Mouse (Mus musculus) limb, embryonic 11.5 days (tissue): Measurements from ENCODE around the gene Irak1. TPM values are rescaled to one million over a fixed set of nuclear protein-coding genes. Genes with fewer than 3 reads are reported as not detected.

Experiments
- ATAC-seq: fragments of 200-750 bp; cut with Nextera tagmentation; 2 replicates; pipeline ENCODE4 v1.8.0; 2017; ENCODE audit warnings: low read depth; ENCODE audit not compliant: insufficient number of reproducible peaks, low FRiP score, low TSS enrichment
- DNase-seq: peaks from one replicate; pipeline ENCODE4 v3.0.0-alpha.2; 2015; ENCODE audit warnings: low spot score
- H3K27ac ChIP-seq: fragments of 300-500 bp; sonication (generic); replicated peaks from 2 replicates; pipeline ENCODE4 v1.5.1; 2014; ENCODE audit warnings: low read depth, mild to moderate bottlenecking, low read length
- H3K27me3 ChIP-seq: fragments of 300-500 bp; sonication (generic); 2 replicates; pipeline ENCODE4 v1.6.1; 2014; ENCODE audit warnings: mild to moderate bottlenecking, low read length, mixed read lengths; ENCODE audit not compliant: control insufficient read depth, insufficient read depth
- H3K36me3 ChIP-seq: fragments of 300-500 bp; sonication (generic); 2 replicates; pipeline ENCODE4 v1.6.1; 2014; ENCODE audit warnings: mild to moderate bottlenecking, low read length, moderate library complexity, mixed read lengths; ENCODE audit not compliant: control insufficient read depth, insufficient read depth
- H3K4me1 ChIP-seq: fragments of 300-500 bp; sonication (generic); 2 replicates; pipeline ENCODE4 v1.6.1; 2014; ENCODE audit warnings: low read length, mixed read lengths; ENCODE audit not compliant: control insufficient read depth, insufficient read depth
- H3K4me2 ChIP-seq: fragments of 300-500 bp; sonication (generic); 2 replicates; pipeline ENCODE4 v1.6.1; 2014; ENCODE audit warnings: low read depth, mild to moderate bottlenecking, moderate library complexity; ENCODE audit not compliant: severe bottlenecking
- H3K4me3 ChIP-seq: fragments of 300-500 bp; sonication (generic); 2 replicates; pipeline ENCODE4 v1.5.1; 2014; ENCODE audit warnings: low read depth, low read length
- H3K9ac ChIP-seq: fragments of 300-500 bp; sonication (generic); 2 replicates; pipeline ENCODE4 v1.6.1; 2014; ENCODE audit warnings: mild to moderate bottlenecking, low read length
- H3K9me3 ChIP-seq: fragments of 300-500 bp; sonication (generic); 2 replicates; pipeline ENCODE4 v1.6.1; 2016; ENCODE audit warnings: low read length; ENCODE audit not compliant: control insufficient read depth
- WGBS: fragments of 180-500 bp; shearing (Covaris S2); extraction: QIAGEN DNeasy Blood & Tissue Kit; methylation state at CpG from one replicate; pipeline ENCODE4 v1.1.7; 2014; 5-methylcytosine and 5-hydroxymethylcytosine counted together
- polyA plus RNA-seq: library from polyadenylated mRNA; unstranded; fragments of >200 nt; fragmentation: Nextera tagmentation; extraction: Ambion mirVana; gene quantifications from 2 replicates; pipeline ENCODE4 v1.2.1, GENCODE M21; 2014

Irak1 gene
- polyA plus RNA-seq, 1 experiment from 2014 or later, result 40.3 TPM

DNA sequence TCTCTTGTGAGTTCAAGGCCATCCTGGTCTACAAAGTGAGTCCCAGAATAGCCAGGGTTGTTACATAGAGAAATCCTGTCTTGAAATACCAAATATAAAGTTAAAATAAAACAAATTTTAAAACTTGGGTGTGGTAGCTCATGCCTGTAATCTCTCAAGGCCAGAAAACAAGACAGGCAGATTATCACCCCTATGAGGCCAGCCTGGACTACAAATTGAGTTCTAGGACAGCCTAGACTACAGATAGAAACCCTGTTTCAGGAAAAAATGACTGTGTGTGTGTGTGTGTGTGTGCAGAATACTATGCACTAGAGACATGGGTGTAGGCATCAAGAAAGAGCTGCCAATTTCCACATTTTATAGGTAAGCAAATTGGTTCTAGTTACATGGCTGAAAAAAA is 52.9 kb downstream of the Irak1 start:
- no peak for ATAC-seq
- Histone ChIP-seq H3K9me3 (no peaks in the 10 kb centered on the region), H3K9ac (no peak overlapping the region), H3K36me3 (no peaks in the 10 kb centered on the region), H3K4me3 (no peak overlapping the region), H3K27ac (no peak overlapping the region), H3K4me2 (no peak overlapping the region), H3K27me3 (0 out of 2 replicates have a peak, but pooled peaks cover 6% of the 10 kb centered on the region), H3K4me1 (no peaks in the 10 kb centered on the region)
- no peak for DNase-seq

- Histone ChIP-seq H3K27me3 (0 out of 2 replicates have a peak, but pooled peaks cover 7% of the 10 kb centered on the region), H3K36me3 (no peaks in the 10 kb centered on the region), H3K4me1 (no peaks in the 10 kb centered on the region), H3K9ac (no peak overlapping the region), H3K4me2 (no peak overlapping the region), H3K4me3 (no peak overlapping the region), H3K27ac (no peak overlapping the region), H3K9me3 (no peaks in the 10 kb centered on the region)
- no peak for DNase-seq
- ATAC-seq, result no peak
- WGBS, result 87% methylated on average over 2 of the region's 2 CpGs
Measured at GRCm38 (mm10) chrX:73969729-73970128, 54.0 kb downstream of the Irak1 start.

DNA sequence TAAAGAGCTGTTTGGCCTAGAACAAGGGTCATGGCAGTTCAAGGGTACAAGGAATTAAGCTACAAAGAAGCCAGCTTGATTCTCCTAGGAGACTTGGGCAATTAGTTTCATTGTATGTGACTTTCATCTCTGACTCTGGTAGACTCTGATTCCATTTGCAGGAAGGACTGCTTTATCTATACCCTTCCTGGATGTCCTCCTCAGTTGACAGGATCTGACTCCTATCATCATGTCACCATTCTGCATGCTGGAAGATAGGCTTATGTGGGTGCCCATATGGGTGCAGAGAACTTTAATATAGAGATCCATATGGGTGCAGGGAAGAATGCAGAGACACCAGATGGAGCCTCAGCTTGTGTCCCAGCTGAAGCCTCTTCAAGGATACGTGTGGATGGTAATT is 54.6 kb downstream of the Irak1 start:
- 81% methylated on average over 1 of the region's 1 CpGs for WGBS
- DNase-seq, result no peak
- no peak for ATAC-seq
- Histone ChIP-seq H3K9ac (no peak overlapping the region), H3K27ac (no peak overlapping the region), H3K27me3 (0 out of 2 replicates have a peak, but pooled peaks cover 7% of the 10 kb centered on the region), H3K4me3 (no peak overlapping the region), H3K9me3 (no peaks in the 10 kb centered on the region), H3K36me3 (no peaks in the 10 kb centered on the region), H3K4me2 (no peak overlapping the region), H3K4me1 (peaks cover 1% of the 10 kb centered on the region; the same call in 1 of the 2 replicates)

DNA sequence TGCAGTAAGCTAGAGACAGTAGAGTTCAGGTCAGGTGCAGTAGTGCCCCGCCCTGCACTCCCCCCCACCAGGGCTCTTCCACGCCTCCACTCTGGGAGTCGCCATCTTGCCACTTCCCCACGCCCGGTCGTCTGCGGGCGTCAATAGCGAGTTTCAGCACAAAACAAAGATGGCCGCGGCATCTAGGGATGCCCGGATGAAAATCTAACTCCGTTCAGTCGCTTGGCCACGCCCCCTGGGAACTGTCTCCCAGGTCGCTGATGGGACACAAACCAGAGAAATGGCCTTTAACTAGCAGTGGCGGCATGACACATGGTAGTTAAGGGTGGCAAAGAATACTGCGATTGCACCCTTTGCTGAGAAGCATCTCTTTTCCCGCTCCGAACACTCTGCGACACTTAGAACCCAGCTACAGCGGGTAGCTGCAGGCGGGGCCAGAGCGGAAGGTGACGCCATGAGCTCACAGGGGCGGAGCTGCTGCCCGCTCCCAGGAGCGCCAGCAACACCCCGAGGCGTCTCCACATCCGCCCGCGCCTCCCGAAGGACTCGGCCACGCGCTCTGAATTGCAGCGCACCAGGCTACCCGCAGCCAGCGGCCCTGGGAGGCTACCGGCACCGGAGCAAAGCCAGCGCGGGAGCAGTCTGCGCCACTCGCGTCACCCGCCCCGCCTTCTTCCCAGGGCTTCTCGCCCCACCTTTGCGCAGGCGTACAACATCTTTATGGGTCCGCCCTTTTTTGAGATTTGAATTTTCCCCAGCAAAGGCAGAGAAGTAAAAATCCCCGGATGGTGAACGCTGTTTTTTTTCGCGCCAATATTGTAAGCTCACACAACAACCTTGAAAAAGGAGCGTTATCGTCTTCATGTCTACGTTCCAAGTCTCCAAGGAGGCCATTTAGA is 56.3 kb downstream of the Irak1 start:
- H3K27me3 ChIP-seq, result 0 out of 2 replicates have a peak, but pooled peaks cover 7% of the 10 kb centered on the region
- H3K9me3 ChIP-seq, result no peaks in the 10 kb centered on the region
- 12% methylated on average over 60 of the region's 60 CpGs for WGBS
- H3K4me3 ChIP-seq, result peak overlapping the region; percentile 60
- peak overlapping the region; percentile 93 for H3K27ac ChIP-seq
- peak; percentile 86 for DNase-seq
- H3K9ac ChIP-seq, result peak overlapping the region; percentile 81
- H3K4me2 ChIP-seq, result peak overlapping the region; percentile 41
- ATAC-seq, result peak; percentile 93
- no peaks in the 10 kb centered on the region for H3K36me3 ChIP-seq
- H3K4me1 ChIP-seq, result peaks cover 3% of the 10 kb centered on the region; the same call in 1 of the 2 replicates

DNA sequence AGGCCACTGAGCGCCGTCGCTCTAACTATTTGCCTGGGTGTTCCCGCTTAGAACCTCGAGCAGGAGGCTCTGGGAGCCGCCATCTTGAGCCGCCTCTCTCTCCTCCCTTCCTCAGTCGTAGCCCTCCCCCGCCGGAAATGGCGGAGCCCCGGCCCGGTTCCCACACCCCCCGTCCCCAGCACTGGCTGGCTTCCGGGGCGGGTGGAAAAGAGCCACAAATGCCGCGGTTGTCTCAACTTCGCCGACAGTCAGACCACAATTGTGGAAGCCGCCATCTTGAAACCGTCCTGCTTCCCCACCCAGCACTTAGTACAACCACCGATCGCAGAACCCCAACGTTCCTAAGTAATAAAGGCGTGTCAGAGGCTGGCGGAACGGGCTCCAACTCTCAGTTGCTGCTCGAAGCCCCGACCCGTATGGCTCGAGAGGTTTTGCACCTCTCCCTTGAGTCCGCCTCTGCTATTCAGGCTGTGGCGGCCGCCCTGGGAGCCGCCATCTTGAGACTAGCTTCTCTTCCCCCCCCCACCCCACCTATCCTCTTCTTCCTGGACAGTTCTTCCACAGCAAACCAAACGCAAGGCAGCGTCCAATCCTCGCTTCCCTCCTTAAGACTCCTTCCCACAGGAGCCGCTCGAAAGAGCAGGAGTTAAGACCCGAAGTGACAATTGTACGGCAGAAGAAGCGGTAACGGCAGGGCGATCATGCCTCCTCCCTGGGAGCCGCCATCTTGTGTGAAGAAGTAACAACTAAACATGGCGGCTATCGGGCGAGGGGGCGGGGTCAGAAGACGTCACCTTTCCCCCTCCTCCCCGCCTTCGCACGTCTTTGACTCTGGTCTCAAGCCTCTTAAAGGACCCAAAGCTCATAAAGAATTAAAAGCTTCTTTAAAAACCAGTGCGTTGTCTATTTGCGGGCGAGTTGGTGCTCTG is 57.2 kb downstream of the Irak1 start, which contains the start of gene Hcfc1:
Hcfc1 (minus strand) TSS at position 110 of the 929 bp plus-strand sequence.
- Histone ChIP-seq H3K36me3 (no peaks in the 10 kb centered on the region), H3K4me3 (peak within 1 kb of the TSS; percentile 60), H3K9ac (peak within 1 kb of the TSS; percentile 81), H3K4me2 (peak within 1 kb of the TSS; percentile 64), H3K9me3 (no peaks in the 10 kb centered on the region), H3K4me1 (peaks cover 3% of the 10 kb centered on the region; the same call in 1 of the 2 replicates), H3K27me3 (0 out of 2 replicates have a peak, but pooled peaks cover 7% of the 10 kb centered on the region), H3K27ac (peak within 1 kb of the TSS; percentile 93)
- DNase-seq (peak; percentile 87), ATAC-seq (peak; percentile 75)
- 19% methylated on average over 58 of the region's 58 CpGs for WGBS

DNA sequence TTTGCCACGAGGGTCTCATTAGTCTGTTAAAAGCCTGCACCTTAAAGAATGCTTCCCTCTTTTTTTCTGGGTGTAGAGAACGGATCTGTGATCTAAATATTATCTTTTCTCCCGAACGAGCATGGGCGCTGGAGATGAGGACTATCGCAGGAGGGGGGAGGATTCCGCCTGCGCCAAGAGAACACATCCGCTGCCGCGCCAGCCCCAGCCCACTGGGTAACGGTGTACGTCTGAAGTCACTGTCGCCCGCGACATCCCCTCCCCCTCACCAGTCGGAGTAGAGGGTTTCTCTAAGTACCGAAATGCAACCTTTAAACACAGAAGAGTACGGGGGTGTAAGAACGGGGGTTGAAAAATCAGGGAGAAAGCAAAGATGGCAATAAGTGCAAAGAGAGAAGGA is 58.4 kb downstream of the Irak1 start:
- Histone ChIP-seq H3K27ac (no peak overlapping the region), H3K4me3 (peak overlapping the region; percentile 60), H3K9me3 (no peaks in the 10 kb centered on the region), H3K36me3 (no peaks in the 10 kb centered on the region; the same call in 1 of the 2 replicates), H3K4me2 (peak overlapping the region; percentile 64), H3K4me1 (peaks cover 3% of the 10 kb centered on the region; the same call in 1 of the 2 replicates), H3K27me3 (0 out of 2 replicates have a peak, but pooled peaks cover 7% of the 10 kb centered on the region), H3K9ac (peak overlapping the region; percentile 81)
- ATAC-seq (no peak), DNase-seq (peak; percentile 33)
- 20% methylated on average over 20 of the region's 20 CpGs for WGBS

DNA sequence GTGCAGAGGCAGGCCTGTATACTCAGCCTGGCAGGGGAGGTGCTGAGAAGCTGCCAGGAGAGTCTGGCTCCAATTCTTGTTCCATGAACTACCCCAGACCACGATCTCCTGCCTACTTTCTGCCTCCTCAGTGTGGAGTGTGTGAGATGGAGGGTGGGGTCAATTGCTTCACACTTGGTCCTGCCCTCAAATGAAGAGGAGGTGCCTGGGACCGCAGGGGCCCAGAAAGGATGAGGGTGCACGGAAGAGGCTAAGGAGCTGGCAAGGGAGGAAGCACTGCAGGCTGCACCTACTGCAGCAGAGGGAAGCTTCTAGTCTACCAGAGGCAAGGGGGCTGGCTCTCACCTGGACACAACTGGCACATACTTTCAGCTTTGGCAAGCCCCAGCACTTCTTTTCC is 59.4 kb downstream of the Irak1 start:
- H3K4me1 ChIP-seq, result peaks cover 3% of the 10 kb centered on the region; the same call in 1 of the 2 replicates
- DNase-seq (no peak), ATAC-seq (no peak)
- H3K9ac ChIP-seq, result peak overlapping the region; percentile 37; the same call in 1 of the 2 replicates
- H3K27me3 ChIP-seq, result 0 out of 2 replicates have a peak, but pooled peaks cover 7% of the 10 kb centered on the region
- H3K4me2 ChIP-seq, result peak overlapping the region; percentile 64
- 35% methylated on average over 3 of the region's 3 CpGs for WGBS
- H3K4me3 ChIP-seq, result peak overlapping the region; percentile 60
- H3K36me3 ChIP-seq, result no peaks in the 10 kb centered on the region; the same call in 1 of the 2 replicates
- H3K9me3 ChIP-seq, result no peaks in the 10 kb centered on the region
- H3K27ac ChIP-seq, result no peak overlapping the region
